Mouse (Mus musculus) layer of hippocampus, postnatal 14 days (tissue): ENCODE data around the gene Fbll1. TPM values are rescaled to one million over a fixed set of nuclear protein-coding genes. Genes with fewer than 3 reads are reported as not detected.

Experiments
- microRNA-seq, 2 experiments: library from miRNA; unstranded; fragments of <30 nt; microRNA quantifications; one replicate each; pipeline ENCODE4 v1.2.0; 2021
- total RNA-seq, 2 experiments: library from RNA; stranded (reverse); gene quantifications; 2 replicates each; pipeline ENCODE4 v1.2.3; 2021

The Fbll1 gene
- total RNA-seq, 2 experiments from 2014 or later, result 47.2 to 49.1 TPM

Small RNAs within 50 kb of the gene (microRNA-seq; reads per million reads assigned to microRNA genes)
- gene Mir103-1, result 2.0 to 11.9 reads per million in 2 experiments

Other genes with a start within 250 kb of the Fbll1 start
- 10 to 100 TPM; 56.1 to 56.6 TPM for gene Pank3, start 29.4 kb downstream of the Fbll1 start, total RNA-seq
- gene Rars, start 35.6 kb upstream of the Fbll1 start, total RNA-seq, result 10 to 100 TPM; 46.1 to 46.2 TPM
- 100 to 1,000 TPM; 101 to 113 TPM for gene Wwc1, start 181.6 kb upstream of the Fbll1 start, total RNA-seq